Mouse (Mus musculus) heart, embryonic 11.5 days (tissue): ENCODE results near the gene Rab11fip3. TPM values are rescaled to one million over a fixed set of nuclear protein-coding genes. Genes with fewer than 3 reads are reported as not detected.
A peak's percentile ranks its signal among the peaks of the same experiment; 100 is the strongest.
"Not testable (repeated sequence)": the region's sequence is repeated elsewhere in the genome, so short reads cannot be mapped to it uniquely, and the experiment has no call there.

Source experiments
- ATAC-seq: fragments of 200-750 bp; cut with Nextera tagmentation; replicated peaks from 2 replicates; pipeline ENCODE4 v1.8.0; 2017; ENCODE audit warnings: moderate library complexity; ENCODE audit not compliant: insufficient number of reproducible peaks, low FRiP score, low TSS enrichment
- H3K27ac ChIP-seq: fragments of 300-500 bp; sonication (generic); 2 replicates; pipeline ENCODE4 v1.5.1; 2014; ENCODE audit warnings: mild to moderate bottlenecking, low read depth, low read length
- H3K27me3 ChIP-seq: fragments of 300-500 bp; sonication (generic); 2 replicates; pipeline ENCODE4 v1.6.1; 2014; ENCODE audit warnings: mild to moderate bottlenecking, low read length, mixed read lengths; ENCODE audit not compliant: control insufficient read depth, insufficient read depth
- H3K36me3 ChIP-seq: fragments of 300-500 bp; sonication (generic); 2 replicates; pipeline ENCODE4 v1.6.1; 2014; ENCODE audit warnings: mild to moderate bottlenecking, low read length, moderate library complexity, mixed read lengths; ENCODE audit not compliant: control insufficient read depth, insufficient read depth
- H3K4me1 ChIP-seq: fragments of 300-500 bp; sonication (generic); 2 replicates; pipeline ENCODE4 v1.6.1; 2014; ENCODE audit warnings: low read length; ENCODE audit not compliant: control insufficient read depth, insufficient read depth
- H3K4me2 ChIP-seq: fragments of 300-500 bp; sonication (generic); 2 replicates; pipeline ENCODE4 v1.6.1; 2014; ENCODE audit warnings: mild to moderate bottlenecking, moderate library complexity
- H3K4me3 ChIP-seq: fragments of 300-500 bp; sonication (generic); 2 replicates; pipeline ENCODE4 v1.5.1; 2014; ENCODE audit warnings: low read depth, low read length
- H3K9ac ChIP-seq: fragments of 300-500 bp; sonication (generic); 2 replicates; pipeline ENCODE4 v1.6.1; 2014; ENCODE audit warnings: mild to moderate bottlenecking, low read depth, low read length, moderate library complexity
- H3K9me3 ChIP-seq: fragments of 300-500 bp; sonication (generic); replicated peaks from 2 replicates; pipeline ENCODE4 v1.6.1; 2016; ENCODE audit warnings: low read length; ENCODE audit not compliant: control insufficient read depth
- WGBS: fragments of 180-500 bp; shearing (Covaris S2); extraction: QIAGEN DNeasy Blood & Tissue Kit; methylation state at CpG from one replicate; pipeline ENCODE4 v1.1.7; 2014; ENCODE audit not compliant: insufficient replicate concordance; 5-methylcytosine and 5-hydroxymethylcytosine counted together
- polyA plus RNA-seq: library from polyadenylated mRNA; unstranded; fragments of >200 nt; fragmentation: Nextera tagmentation; extraction: Ambion mirVana; gene quantifications from 2 replicates; pipeline ENCODE4 v1.2.1, GENCODE M21; 2014

Rab11fip3 gene
- polyA plus RNA-seq, 1 experiment from 2014 or later: 11.9 TPM

GRCm38 (mm10) chr17:26112751-26113150, 43.4 kb upstream of the Rab11fip3 start:
- Histone ChIP-seq H3K9ac (no peak overlapping the region), H3K4me1 (peaks cover 8% of the 10 kb centered on the region), H3K27ac (no peak overlapping the region), H3K27me3 (peaks cover 76% of the 10 kb centered on the region), H3K36me3 (no peaks in the 10 kb centered on the region), H3K4me2 (peak overlapping the region; percentile 88), H3K4me3 (peak overlapping the region; percentile 65), H3K9me3 (no peaks in the 10 kb centered on the region)
- WGBS: 17% methylated on average over 14 of the region's 14 CpGs
- no peak for ATAC-seq

DNA sequence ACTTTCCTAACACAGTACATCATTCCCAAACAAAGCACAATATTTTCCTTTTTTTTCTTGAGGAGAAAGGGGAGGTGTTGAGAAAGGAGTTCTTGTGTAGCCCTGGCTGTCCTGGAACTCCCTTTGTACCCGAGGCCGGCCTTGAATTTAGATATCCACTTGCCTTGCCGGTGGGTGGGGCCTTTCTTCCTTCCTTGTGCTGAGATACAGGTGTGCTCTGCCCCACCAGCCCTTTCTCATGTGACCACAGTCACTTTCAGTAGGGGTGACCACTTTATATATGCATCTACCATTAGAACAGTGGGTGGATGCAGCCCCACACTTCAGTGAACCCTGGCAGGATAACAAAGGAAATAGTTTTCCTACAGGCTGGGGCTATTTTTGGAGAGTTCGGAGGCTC, 42.4 kb upstream of the Rab11fip3 start:
- peaks cover 8% of the 10 kb centered on the region for H3K4me1 ChIP-seq
- H3K27ac ChIP-seq: no peak overlapping the region
- no peaks in the 10 kb centered on the region for H3K36me3 ChIP-seq
- H3K27me3 ChIP-seq: peaks cover 66% of the 10 kb centered on the region
- 18% methylated on average over 4 of the region's 4 CpGs for WGBS
- no peak for ATAC-seq
- H3K9ac ChIP-seq: no peak overlapping the region
- no peak overlapping the region for H3K4me3 ChIP-seq
- no peak overlapping the region for H3K4me2 ChIP-seq
- H3K9me3 ChIP-seq: no peaks in the 10 kb centered on the region

DNA sequence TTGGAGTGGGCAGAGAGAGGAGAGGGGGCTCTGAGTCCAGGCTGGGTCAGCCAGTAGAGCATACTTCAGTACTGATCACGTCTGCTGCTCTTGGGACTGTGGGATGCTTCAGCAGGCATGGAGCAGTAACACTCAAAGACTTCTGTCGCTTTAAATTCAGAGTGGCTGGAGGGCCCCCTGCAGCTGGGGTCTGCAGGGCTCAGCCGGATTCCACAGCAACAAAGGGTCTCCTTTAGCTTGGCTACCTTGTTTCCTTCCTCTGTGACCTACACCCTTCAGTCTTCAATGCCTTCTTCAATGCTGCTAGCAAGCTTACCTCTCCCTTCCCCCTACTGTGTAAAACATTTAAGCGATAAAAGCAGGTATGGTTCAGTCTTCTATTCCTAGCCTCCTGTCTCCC, 41.7 kb upstream of the Rab11fip3 start:
- H3K27ac ChIP-seq: no peak overlapping the region
- peaks cover 8% of the 10 kb centered on the region for H3K4me1 ChIP-seq
- ATAC-seq: no peak
- WGBS: 3% methylated on average over 4 of the region's 4 CpGs
- no peaks in the 10 kb centered on the region for H3K36me3 ChIP-seq
- H3K4me2 ChIP-seq: no peak overlapping the region
- H3K9ac ChIP-seq: no peak overlapping the region
- peaks cover 59% of the 10 kb centered on the region for H3K27me3 ChIP-seq
- no peak overlapping the region for H3K4me3 ChIP-seq
- H3K9me3 ChIP-seq: no peaks in the 10 kb centered on the region

GRCm38 (mm10) chr17:26110156-26110555, 40.8 kb upstream of the Rab11fip3 start:
- no peak overlapping the region for H3K4me2 ChIP-seq
- no peaks in the 10 kb centered on the region for H3K36me3 ChIP-seq
- no peak overlapping the region for H3K9ac ChIP-seq
- H3K9me3 ChIP-seq: no peaks in the 10 kb centered on the region
- no peak overlapping the region for H3K4me3 ChIP-seq
- ATAC-seq: no peak
- peaks cover 50% of the 10 kb centered on the region for H3K27me3 ChIP-seq
- 29% methylated on average over 4 of the region's 4 CpGs for WGBS
- no peak overlapping the region for H3K27ac ChIP-seq
- peaks cover 8% of the 10 kb centered on the region for H3K4me1 ChIP-seq

DNA sequence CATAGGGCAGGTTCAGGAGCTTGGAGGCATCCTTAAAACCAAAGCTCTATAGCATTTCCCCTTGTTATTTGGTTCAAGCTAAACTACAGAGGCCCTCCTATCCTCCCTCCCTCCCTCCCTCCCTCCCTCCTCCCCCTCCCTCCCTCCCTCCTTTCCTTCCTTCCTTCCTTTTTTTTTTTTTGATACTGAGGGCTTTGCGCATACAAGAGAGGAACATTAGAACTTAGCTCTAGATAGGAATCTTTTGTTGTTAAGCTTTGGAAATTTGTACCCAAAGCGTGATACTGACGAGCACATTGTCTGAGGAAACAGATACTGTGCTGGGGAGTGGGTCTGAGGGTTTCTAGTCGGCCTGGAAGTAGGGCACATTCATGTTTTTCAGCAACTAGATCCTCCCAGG, 36.3 kb upstream of the Rab11fip3 start:
- Histone ChIP-seq H3K4me2 (no peak overlapping the region), H3K4me3 (no peak overlapping the region), H3K9me3 (no peaks in the 10 kb centered on the region), H3K27ac (no peak overlapping the region), H3K36me3 (no peaks in the 10 kb centered on the region), H3K4me1 (no peaks in the 10 kb centered on the region), H3K27me3 (peaks cover 6% of the 10 kb centered on the region), H3K9ac (no peak overlapping the region)
- no peak for ATAC-seq
- WGBS: 57% methylated on average over 4 of the region's 4 CpGs

DNA sequence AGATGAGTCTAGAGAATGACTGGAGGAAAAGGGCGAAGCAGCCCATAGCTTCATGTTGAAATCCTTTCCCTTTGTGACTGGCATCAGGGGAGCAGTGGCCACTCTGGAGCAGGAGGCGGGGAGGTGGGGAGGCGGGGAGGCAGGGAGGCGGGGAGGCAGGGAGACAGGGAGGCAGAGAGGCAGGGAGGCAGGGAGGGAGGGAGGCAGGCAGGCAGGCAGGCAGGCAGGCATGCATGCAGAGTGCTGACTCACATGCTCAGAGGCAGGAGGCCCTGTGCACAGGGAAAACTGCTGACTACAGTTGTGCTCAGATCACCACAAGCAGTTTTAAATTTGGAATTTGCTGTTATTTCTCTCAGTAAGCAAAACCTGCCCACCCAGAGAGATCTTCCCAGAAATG, 32.1 kb upstream of the Rab11fip3 start:
- H3K27me3 ChIP-seq: no peaks in the 10 kb centered on the region
- H3K4me2 ChIP-seq: no peak overlapping the region
- H3K9ac ChIP-seq: no peak overlapping the region
- whole genome bisulfite sequencing: 39% methylated on average over 4 of the region's 4 CpGs
- ATAC-seq: no peak; the same call in 1 of the 2 replicates
- H3K9me3 ChIP-seq: no peaks in the 10 kb centered on the region
- H3K4me1 ChIP-seq: no peaks in the 10 kb centered on the region
- no peaks in the 10 kb centered on the region for H3K36me3 ChIP-seq
- H3K4me3 ChIP-seq: no peak overlapping the region
- no peak overlapping the region for H3K27ac ChIP-seq

GRCm38 (mm10) chr17:26100166-26100565, 30.8 kb upstream of the Rab11fip3 start:
- WGBS: 42% methylated on average over 2 of the region's 2 CpGs
- ATAC-seq: no peak
- H3K27me3 ChIP-seq: no peaks in the 10 kb centered on the region
- H3K4me1 ChIP-seq: peaks cover 4% of the 10 kb centered on the region; the same call in 1 of the 2 replicates
- H3K4me3 ChIP-seq: no peak overlapping the region
- no peak overlapping the region for H3K27ac ChIP-seq
- no peaks in the 10 kb centered on the region for H3K9me3 ChIP-seq
- H3K4me2 ChIP-seq: no peak overlapping the region
- no peaks in the 10 kb centered on the region for H3K36me3 ChIP-seq
- H3K9ac ChIP-seq: no peak overlapping the region

DNA sequence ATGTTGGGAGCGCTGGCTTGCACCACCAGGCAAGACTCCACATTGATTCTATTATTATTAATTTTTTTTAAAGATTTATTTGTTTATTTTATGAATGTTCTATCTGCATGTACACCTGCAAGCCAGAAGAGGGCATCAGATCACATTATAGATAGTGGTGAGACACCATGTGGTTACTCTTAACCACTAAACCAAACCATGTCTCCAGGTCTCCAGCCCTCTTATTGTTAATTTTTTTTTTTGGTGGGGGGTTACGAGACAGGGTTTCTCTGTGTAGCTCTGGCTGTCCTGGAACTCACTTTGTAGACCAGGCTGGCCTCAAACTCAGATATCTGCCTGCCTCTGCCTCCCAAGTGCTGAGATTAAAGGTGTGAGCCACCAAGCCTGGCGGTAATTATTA, 30.0 kb upstream of the Rab11fip3 start:
- not testable (repeated sequence) for H3K4me3 ChIP-seq, H3K27ac ChIP-seq, H3K4me1 ChIP-seq, H3K27me3 ChIP-seq, H3K36me3 ChIP-seq, H3K9ac ChIP-seq, H3K4me2 ChIP-seq, H3K9me3 ChIP-seq, ATAC-seq
- WGBS: 63% methylated on average over 3 of the region's 3 CpGs

GRCm38 (mm10) chr17:26098461-26098860, 29.1 kb upstream of the Rab11fip3 start:
- no peak overlapping the region for H3K4me3 ChIP-seq
- no peaks in the 10 kb centered on the region for H3K36me3 ChIP-seq
- H3K27ac ChIP-seq: no peak overlapping the region
- 83% methylated on average over 7 of the region's 7 CpGs for WGBS
- H3K27me3 ChIP-seq: no peaks in the 10 kb centered on the region
- ATAC-seq: no peak
- H3K9me3 ChIP-seq: no peaks in the 10 kb centered on the region
- no peak overlapping the region for H3K9ac ChIP-seq
- no peak overlapping the region for H3K4me2 ChIP-seq
- H3K4me1 ChIP-seq: peaks cover 9% of the 10 kb centered on the region; the same call in 1 of the 2 replicates
